Mouse (Mus musculus) adrenal gland, postnatal 4 days (tissue): Measurements from ENCODE around the gene Ccdc33. TPM values are rescaled to one million over a fixed set of nuclear protein-coding genes. Genes with fewer than 3 reads are reported as not detected.

ENCODE experiments used
- DNase-seq, 2 experiments: peaks; one replicate each; pipeline ENCODE4 v3.0.0; 2021 to 2022; ENCODE audit warnings: low spot score in 2 of 2, mixed read lengths in 2 of 2
- total RNA-seq, 2 experiments: library from RNA; stranded (reverse); gene quantifications; 2 replicates each; pipeline ENCODE4 v1.2.3; 2021

The Ccdc33 gene
- total RNA-seq, 2 experiments from 2014 or later = 0.87 TPM; not detected in 1

DNA sequence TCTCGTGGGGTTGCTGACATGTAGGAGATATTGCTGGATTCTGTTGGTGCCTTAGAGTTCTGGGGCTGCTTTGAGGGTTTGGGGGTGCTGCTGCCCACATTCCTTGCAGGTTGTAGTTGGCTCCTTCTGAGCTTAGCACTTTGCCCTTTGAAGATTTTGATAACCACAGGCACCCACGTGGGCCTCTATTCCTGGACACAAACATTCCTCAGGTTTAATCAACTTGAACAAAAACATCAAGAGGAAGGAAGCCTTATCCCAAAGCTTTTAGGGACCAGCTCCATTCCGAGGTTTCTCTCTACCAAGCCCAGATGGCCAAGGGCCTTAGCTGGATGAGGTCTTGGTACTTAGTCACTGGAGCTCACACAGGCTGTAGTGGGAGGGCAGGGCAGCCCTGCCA is 12.3 kb upstream of the Ccdc33 start:
- no peak for DNase-seq

GRCm38 (mm10) chr9:58129508-58129907 is 10.9 kb upstream of the Ccdc33 start:
- DNase-seq = no peak

DNA sequence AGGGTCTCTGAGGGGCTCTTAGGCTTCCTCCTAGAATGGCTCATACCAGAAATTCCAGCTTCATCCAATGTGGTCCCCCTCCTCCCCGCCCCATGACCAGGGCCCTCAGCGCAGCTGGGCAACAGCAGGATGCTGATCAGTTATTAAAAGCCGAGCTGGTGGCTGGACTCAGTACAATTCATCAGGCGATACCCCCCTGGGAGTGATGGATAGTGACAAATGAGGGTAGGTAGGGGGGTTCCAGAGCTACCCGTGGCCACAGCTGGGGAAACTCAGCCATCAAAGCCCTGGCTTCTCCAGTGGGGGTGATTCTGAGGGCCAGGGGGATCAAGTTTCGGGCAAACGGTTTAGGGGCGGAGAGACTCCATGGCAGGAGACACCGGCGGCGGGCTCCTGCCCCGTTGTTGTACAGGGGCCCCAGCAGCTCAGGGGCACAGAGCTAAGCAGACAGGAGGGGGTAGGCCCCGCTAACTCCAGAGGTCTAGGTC is 10.3 kb upstream of the Ccdc33 start:
- no peak for DNase-seq

DNA sequence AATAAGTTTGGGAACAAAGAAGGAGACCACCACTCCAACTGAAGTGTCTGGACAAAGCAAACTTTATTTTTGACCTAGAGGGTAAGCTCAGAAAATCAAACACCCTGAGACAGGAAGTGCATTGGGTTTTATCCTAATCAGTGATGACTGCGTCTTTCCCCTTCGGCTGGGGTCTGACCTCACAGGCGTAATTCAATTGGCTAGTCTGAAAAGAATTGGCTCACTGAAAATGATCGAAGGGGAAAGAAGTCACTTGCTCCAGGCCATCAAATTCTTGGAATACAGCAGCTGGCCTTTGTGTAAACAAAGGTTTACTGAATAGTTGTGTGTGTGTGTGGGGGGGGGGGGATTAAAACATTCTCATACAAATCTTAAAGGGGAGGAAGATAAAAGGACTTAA is 7.2 kb upstream of the Ccdc33 start:
- DNase-seq = no peak

GRCm38 (mm10) chr9:58125085-58125484 is 6.5 kb upstream of the Ccdc33 start:
- no peak for DNase-seq

DNA sequence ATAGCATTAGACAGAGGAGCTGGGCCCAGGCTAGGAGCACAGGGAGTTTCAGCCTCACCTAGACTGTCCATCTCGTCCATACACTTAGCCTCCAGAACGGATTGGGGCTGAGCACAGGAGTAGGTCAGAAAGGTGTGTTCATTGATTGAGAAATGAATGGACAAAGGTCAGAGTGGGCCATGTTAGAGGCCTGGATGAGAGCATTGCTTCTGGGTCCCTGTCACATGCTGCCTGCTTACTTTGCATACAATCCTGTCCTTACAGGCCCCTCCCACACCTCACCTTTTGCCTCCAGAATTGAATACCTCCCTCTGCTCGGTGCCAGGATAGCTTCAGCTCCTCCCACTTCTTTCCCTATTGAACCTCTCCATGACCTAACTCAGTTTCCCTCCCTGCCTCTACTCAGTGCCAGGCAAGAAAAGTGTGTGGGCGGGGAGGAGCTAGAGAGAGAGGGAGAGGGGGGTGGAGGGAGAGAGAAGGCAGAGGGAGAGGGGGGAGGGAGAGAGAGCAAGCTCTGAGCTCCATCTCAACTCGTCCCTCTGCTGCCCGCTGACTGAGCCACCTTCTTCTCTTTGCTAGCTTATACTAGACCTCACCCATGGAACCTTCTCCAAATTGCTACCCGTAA is 2.5 kb downstream of the Ccdc33 start:
- no peak for DNase-seq

DNA sequence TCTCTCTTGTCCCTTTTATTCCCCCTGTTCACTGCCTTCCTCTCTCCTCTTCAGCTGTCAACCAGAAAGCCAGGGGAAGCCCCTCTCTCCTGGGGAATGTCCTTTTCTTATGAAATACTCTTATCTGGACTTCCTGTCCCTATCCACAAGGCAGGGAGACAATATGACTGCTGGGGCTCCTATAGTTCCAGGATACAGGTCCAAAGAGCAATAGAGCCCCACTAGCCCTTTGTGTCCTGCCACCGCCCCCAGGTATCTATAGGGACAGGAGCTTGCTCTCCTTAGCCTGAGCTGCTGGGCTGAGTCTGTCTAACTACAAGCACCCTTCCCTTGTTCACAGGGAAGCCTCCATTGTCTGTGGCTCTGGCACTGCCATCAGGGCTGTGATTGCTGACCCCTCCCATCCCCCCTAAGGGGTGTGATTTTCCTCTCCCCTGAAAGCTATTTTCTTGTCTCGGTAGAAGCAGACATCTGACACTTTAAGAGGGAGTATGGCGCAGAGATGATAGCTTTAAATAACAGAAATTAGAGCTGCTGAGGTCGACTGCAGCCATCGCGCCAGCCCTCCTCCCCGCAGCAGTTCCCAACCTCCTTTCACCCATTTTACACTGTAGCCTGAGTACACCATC is 3.2 kb downstream of the Ccdc33 start:
- no peak for DNase-seq

- DNase-seq = no peak
Measured at GRCm38 (mm10) chr9:58114019-58114418, 4.6 kb downstream of the Ccdc33 start.

GRCm38 (mm10) chr9:58113279-58113884 is 5.2 kb downstream of the Ccdc33 start:
- DNase-seq = no peak

DNA sequence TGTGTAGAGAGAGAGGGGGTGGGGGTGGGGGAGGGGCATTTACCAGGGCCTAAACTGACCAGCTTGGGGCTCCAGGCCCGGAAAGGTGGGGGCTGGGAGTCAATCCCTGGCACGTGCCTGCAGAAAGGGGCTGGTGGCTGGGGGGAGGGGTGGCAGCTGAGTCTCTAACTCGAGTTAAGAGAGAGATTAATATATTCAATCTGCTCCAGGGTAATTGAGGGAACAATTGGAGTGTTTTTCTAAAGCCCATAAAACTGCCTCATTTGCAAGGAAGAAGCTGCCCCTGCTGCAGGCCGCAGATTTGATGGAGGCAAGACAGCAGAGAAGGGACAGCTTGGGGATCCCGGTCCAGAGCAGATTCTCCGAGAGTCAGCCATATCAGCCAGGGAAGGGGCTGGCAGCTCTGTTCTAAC is 5.8 kb downstream of the Ccdc33 start:
- no peak for DNase-seq

- DNase-seq = no peak
Measured at GRCm38 (mm10) chr9:58112321-58112751, 6.3 kb downstream of the Ccdc33 start.

DNA sequence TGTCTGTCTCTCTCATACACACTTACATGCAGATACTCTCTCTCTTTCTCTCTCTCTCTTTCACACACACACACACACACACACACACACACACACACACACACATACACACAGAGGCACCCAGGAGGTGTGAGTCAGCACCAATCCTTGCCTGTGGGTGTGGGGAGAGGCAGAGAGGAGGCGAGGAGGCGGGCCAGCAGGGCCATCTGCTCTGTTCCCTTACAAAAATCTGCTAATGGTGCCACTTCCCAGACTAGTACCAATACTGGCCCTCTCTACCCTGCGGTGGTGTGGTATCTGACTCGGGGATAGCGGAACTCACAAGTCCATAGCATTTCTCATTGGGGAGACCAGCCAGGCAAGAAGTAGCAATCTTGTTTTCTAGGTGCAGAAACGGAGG is 7.2 kb downstream of the Ccdc33 start:
- DNase-seq = no peak

DNA sequence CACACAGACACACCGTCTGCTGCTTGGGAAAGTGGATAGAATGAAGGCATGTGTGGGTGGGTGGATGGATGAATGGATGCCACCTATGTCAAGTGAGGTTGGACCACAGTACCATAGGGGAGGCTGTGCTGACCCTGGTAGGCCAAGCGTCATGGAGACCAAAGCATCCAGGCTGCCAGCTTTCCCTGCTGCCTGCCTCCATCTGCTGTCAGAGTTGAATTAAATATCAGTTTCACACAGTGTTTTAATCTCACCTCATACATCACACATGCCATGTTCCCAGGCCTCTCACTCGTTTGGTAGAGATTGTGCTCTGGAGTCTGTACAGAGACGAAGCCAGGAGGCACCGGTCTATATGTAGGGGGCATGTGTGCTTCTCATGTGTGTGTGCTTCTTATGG is 7.8 kb downstream of the Ccdc33 start:
- DNase-seq = no peak

DNA sequence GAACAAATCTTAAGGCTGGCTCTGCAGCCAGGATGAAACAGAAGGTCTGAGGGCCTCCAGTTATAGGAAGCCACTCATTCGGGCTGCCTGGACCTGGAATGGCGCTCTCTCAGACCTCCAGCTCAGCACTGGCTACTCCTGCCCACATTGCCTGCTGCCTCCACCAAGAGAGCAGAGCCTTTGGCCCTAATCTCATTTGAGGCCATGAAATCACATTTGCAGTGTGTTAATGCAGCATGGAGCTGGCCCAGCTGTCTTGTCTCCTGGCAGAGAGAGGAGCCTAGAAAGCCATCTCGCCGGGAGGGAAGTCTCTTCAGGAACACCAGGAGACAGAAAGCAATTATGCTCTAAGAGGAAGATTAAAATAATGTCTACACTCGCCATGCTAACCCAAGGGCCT is 11.1 kb downstream of the Ccdc33 start:
- DNase-seq = no peak

GRCm38 (mm10) chr9:58105595-58106169 is 12.9 kb downstream of the Ccdc33 start:
- no peak for DNase-seq

- DNase-seq = no peak
Measured at GRCm38 (mm10) chr9:58103647-58104046, 15.0 kb downstream of the Ccdc33 start.

DNA sequence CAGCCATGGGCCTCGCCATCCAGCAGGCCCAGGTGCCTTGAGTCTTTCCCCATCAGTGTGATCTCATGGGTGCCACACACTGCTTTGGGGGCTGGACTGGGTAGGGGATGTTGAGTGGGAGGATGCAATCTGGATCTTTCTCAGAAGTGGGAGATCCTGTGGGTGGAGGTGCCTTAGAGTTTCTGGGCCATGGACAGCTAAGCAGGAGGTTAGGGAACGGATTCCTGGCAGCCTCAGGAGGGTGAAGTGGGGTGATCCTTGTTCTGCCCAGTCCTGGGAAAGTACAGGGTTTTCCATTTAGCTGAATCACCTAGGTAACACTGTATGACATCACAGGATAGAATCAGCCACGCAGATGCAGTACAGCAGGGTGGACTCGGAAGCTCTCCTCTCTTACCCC is 16.6 kb downstream of the Ccdc33 start:
- no peak for DNase-seq

DNA sequence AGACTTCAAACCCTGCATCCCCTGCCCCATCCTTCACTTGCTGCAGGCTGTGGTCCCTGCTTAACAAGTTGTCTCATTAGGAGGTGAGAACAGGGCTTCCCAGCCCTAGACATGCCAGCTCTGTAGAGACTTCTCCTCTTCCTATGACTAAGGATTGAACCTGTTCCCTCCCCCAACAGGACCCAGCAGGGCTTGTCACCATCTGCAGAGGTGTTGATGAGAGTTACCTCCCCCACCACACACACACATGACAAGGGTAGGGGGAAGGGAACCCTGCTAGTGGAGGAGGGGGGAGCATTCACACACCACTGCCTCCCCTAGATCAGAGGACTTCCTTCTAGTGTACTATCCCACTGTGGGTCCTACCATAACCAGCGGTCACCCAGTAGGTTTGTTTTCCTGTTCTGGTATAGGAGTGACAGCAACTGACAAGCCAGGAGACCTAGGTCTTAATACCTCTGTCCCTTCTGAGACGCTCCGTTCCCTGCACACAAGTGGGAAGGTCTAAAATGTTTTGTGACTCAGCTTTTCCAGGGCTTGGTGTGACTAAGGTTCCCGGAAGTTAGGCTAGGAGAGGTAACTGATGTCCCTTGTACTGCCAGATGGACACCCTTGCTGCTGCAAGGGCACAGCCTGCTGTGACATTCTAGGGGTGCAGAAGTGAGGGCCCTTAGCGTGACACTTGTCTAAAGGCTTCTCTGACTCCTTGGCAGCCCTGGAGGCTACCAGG is 18.6 kb downstream of the Ccdc33 start:
- DNase-seq = no peak

- DNase-seq = no peak
Measured at GRCm38 (mm10) chr9:58096629-58097301, 21.9 kb downstream of the Ccdc33 start.

DNA sequence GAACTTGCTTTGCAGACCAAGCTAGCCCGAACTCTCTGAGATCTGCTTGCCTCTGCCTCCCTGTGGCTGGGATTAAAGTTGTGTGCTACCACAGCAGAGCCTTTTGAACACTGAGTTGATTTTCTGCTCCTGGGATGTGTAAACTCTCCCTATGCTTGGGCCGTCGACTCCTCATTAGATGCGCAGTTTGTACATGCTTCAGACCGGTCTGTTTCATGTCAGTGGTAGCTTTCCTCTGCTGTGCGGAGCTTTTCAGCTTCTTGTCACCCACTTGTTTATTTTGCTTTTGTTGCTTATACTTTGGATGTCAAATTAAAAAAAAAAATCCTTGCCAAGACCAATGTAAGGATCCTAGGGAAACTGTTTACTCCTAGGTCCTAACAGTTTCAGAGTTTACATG is 22.6 kb downstream of the Ccdc33 start:
- no peak for DNase-seq

DNA sequence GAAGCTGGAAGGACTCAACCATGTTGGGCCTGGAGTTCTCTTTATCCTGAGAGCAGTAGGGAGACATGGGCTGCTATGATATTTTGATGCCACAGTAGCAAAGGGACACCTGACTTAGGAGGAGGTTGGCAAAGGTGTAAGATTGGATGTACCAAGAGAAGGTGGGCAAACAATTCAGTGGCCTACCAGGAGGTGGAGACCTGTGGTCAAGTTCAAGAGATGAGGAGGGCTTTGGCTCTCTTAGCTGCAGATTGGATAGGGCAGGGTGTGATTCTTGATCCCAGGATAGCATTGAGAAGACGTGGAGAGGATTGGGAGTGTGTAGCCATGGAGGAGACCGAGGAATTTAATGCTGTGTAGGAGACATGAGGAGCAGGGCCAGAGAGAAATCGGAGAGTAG is 24.8 kb downstream of the Ccdc33 start:
- DNase-seq = no peak
